Mouse (Mus musculus): ENCODE results near the gene Itga3. TPM values are rescaled to one million over a fixed set of nuclear protein-coding genes. Genes with fewer than 3 reads are reported as not detected.

Itga3 gene
- polyA plus RNA-seq, 1 experiment from 2014 or later = 10.2 TPM

DNA sequence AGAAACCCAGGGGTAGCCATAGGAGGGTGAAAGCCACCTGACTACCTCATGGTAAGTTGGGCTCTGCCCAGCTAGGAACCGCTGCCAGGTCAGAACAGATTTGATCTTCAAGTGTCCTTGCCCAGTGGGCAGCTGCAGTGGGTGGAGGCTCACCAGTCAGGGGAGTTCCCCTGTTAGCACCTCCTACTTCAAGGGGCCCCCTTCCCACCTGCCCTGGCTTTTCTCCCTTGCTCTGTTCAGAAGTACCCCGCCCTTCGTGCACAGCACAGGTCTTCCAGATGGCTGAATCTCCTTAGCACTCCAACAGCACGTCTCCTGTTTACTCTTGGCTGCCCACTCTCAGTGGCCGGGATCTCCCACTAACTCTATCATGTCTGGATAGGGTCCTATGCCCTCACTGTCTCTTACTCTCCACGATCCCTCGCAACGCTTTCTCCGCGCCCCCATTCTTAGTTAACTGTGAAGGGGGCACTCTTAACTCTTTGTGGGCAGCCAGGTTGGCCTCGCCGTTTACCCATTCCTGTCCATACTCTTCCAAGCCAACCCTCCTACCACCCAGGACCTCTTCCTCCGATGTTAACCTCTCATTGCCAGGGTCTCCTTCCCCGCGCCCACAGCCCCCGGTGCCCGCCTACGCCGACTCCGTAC lies 36.0 kb downstream of the Itga3 start:
- Histone ChIP-seq H3K36me3 (peaks cover 53% of the 10 kb centered on the region), H3K4me2 (peak overlapping the region; percentile 74), H3K27me3 (replicated peaks) (peaks cover 9% of the 10 kb centered on the region; the same call in 1 of the 2 replicates), H3K9ac (peak overlapping the region; percentile 90), H3K27ac (replicated peaks) (peak overlapping the region; percentile 84), H3K9me3 (no peaks in the 10 kb centered on the region), H3K4me3 (peak overlapping the region; percentile 73), H3K4me1 (peaks cover 19% of the 10 kb centered on the region)
- peak; percentile 43 for ATAC-seq (ENCODE audit: extremely low read depth, insufficient number of reproducible peaks, low FRiP score, low TSS enrichment)
- 1% methylated on average over 20 of the region's 20 CpGs for WGBS

DNA sequence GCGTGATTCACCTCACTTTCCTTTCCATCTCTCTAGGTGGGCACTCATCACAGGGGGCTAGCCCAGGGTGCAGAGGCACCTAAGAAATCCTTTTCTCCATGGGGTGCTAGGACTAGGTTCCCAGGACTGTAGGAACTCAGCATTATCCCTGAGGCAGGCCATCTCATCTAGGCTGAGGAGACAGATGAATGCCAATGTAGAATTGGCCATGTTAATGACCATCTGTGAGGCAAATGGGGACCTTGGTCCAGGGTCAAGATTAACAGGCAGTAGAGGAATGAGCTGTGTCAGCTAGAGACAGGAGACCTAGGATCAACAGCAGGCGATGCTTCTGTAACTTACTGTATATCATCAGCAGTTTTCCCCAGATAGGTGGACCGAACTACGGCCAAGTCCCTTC lies 36.8 kb downstream of the Itga3 start:
- Histone ChIP-seq H3K4me3 (peak overlapping the region; percentile 73), H3K9ac (peak overlapping the region; percentile 90)

DNA sequence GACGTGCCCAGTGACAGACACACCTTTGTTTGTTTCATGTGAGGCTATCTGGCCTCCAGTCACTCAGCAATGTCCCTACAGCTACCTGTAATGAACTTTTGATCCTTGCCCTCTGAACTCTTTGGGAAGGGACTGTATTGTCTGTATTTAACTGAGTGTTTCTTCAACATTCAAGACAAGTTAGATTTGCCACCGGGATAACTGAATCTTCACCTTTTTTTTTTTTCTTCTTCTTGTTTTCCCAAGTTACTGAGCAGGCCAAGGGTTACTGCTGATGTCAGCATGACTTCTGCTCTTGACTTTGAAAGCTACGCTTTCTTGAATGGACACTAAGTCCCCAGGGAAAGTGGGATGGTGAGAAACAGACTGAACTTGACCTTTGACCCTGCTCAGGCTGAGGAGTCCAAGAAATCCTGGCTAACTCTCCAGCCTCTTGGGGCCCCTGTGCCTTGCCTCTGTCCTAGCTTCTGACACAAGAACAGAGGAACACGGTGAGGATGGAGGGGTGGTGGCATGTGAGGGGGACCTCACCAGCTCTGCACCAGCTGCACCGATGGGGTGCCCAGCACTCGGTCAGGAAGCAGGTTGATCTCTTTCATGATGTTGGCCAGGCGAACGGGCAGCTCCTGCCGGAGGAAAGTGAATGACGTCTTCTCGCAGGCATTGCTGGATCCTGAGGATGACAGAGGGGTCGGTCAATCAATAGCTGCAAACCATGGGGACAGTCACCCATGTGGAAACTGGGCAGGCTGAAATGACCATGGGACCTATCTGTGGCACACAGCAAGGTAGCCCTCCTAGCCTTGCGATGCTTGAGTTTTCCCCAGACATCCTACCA lies 37.6 kb downstream of the Itga3 start:
- H3K36me3 ChIP-seq = peaks cover 50% of the 10 kb centered on the region
- peaks cover 14% of the 10 kb centered on the region for H3K27me3 ChIP-seq (replicated peaks)
- H3K4me1 ChIP-seq = peaks cover 29% of the 10 kb centered on the region
- H3K9me3 ChIP-seq = no peaks in the 10 kb centered on the region
- 81% methylated on average over 13 of the region's 13 CpGs for WGBS
- no peak overlapping the region for H3K27ac ChIP-seq (replicated peaks)
- peak overlapping the region; percentile 73; the same call in 1 of the 2 replicates for H3K4me3 ChIP-seq
- no peak for ATAC-seq (ENCODE audit: extremely low read depth, insufficient number of reproducible peaks, low FRiP score, low TSS enrichment)
- H3K9ac ChIP-seq = no peak overlapping the region; the same call in 1 of the 2 replicates
- H3K4me2 ChIP-seq = no peak overlapping the region; the same call in 1 of the 2 replicates

More for the DNA sequence above, 36.8 kb downstream of the Itga3 start:
- ATAC-seq (ENCODE audit: extremely low read depth, insufficient number of reproducible peaks, low FRiP score, low TSS enrichment) = no peak
- peaks cover 53% of the 10 kb centered on the region for H3K36me3 ChIP-seq
- WGBS = 81% methylated on average over 4 of the region's 4 CpGs
- no peaks in the 10 kb centered on the region for H3K9me3 ChIP-seq
- peaks cover 10% of the 10 kb centered on the region; the same call in 1 of the 2 replicates for H3K27me3 ChIP-seq (replicated peaks)
- peak overlapping the region; percentile 84 for H3K27ac ChIP-seq (replicated peaks)
- peak overlapping the region; percentile 74 for H3K4me2 ChIP-seq
- H3K4me1 ChIP-seq = peaks cover 22% of the 10 kb centered on the region

GRCm38 (mm10) chr11:95038156-95038817 lies 38.3 kb downstream of the Itga3 start:
- ATAC-seq (ENCODE audit: extremely low read depth, insufficient number of reproducible peaks, low FRiP score, low TSS enrichment) = no peak

GRCm38 (mm10) chr11:95037306-95037705 lies 39.3 kb downstream of the Itga3 start:
- Histone ChIP-seq H3K9ac (no peak overlapping the region), H3K4me1 (peaks cover 39% of the 10 kb centered on the region), H3K36me3 (peaks cover 50% of the 10 kb centered on the region), H3K27ac (replicated peaks) (no peak overlapping the region), H3K9me3 (no peaks in the 10 kb centered on the region), H3K4me2 (no peak overlapping the region), H3K27me3 (replicated peaks) (peaks cover 19% of the 10 kb centered on the region), H3K4me3 (no peak overlapping the region)
- WGBS = 57% methylated on average over 6 of the region's 6 CpGs
- ATAC-seq (ENCODE audit: extremely low read depth, insufficient number of reproducible peaks, low FRiP score, low TSS enrichment) = no peak

More at GRCm38 (mm10) chr11:95038156-95038817, 38.3 kb downstream of the Itga3 start:
- Histone ChIP-seq H3K27ac (replicated peaks) (no peak overlapping the region), H3K4me2 (no peak overlapping the region), H3K27me3 (replicated peaks) (peaks cover 19% of the 10 kb centered on the region), H3K4me1 (peaks cover 37% of the 10 kb centered on the region), H3K36me3 (peaks cover 50% of the 10 kb centered on the region), H3K9ac (no peak overlapping the region), H3K4me3 (no peak overlapping the region), H3K9me3 (no peaks in the 10 kb centered on the region)
- 77% methylated on average over 14 of the region's 14 CpGs for WGBS

DNA sequence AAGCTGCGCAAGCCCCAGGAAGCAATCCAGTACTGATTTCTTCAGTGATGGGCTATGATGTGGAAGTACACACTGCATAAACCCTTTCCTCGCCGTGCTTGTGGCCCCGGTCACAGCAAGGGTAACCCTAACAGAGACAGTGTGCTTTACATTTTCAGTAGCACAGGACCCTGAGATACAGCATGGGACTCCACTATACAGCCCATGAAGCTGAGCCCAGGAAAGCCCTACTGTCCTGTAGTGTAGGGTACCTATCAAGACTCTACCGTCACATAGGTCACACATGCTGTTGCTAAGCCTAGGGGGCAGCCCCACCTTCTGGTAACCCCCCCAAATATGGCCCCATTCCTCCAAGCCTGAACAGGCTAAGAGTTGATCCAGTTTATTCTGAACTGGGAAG lies 40.1 kb downstream of the Itga3 start:
- no peak for ATAC-seq (ENCODE audit: extremely low read depth, insufficient number of reproducible peaks, low FRiP score, low TSS enrichment)
- WGBS = 88% methylated on average over 5 of the region's 5 CpGs
- peaks cover 33% of the 10 kb centered on the region for H3K4me1 ChIP-seq
- H3K9me3 ChIP-seq = no peaks in the 10 kb centered on the region
- H3K27me3 ChIP-seq (replicated peaks) = peaks cover 19% of the 10 kb centered on the region
- H3K4me3 ChIP-seq = no peak overlapping the region
- H3K27ac ChIP-seq (replicated peaks) = no peak overlapping the region
- H3K4me2 ChIP-seq = no peak overlapping the region
- H3K9ac ChIP-seq = no peak overlapping the region
- peaks cover 58% of the 10 kb centered on the region for H3K36me3 ChIP-seq

DNA sequence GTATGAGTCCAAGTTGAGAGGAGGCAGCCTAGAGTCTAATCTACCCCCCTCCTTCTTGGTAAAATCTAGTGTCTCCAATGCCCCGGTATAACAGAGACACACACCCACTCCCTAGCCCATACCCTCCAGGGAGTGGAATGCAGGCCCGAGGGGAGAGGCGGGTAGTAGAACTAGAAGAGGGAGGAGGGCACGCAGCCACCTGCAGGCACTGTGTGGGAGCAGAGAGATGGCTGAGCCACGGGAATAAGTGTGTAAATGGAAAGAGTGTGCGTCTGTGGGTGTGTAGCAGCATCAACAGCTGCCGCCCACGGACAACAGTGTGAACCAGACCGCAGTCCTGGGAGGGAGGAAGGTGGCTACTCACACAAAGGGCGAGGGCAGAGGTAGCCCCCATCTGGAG lies 41.7 kb downstream of the Itga3 start:
- H3K9ac ChIP-seq = peak overlapping the region; percentile 19; the same call in 1 of the 2 replicates
- 62% methylated on average over 10 of the region's 10 CpGs for WGBS
- H3K9me3 ChIP-seq = no peaks in the 10 kb centered on the region
- no peak overlapping the region for H3K4me2 ChIP-seq
- peaks cover 19% of the 10 kb centered on the region for H3K27me3 ChIP-seq (replicated peaks)
- H3K36me3 ChIP-seq = peaks cover 70% of the 10 kb centered on the region
- no peak overlapping the region for H3K27ac ChIP-seq (replicated peaks)
- peaks cover 24% of the 10 kb centered on the region for H3K4me1 ChIP-seq
- no peak overlapping the region for H3K4me3 ChIP-seq
- no peak for ATAC-seq (ENCODE audit: extremely low read depth, insufficient number of reproducible peaks, low FRiP score, low TSS enrichment)

DNA sequence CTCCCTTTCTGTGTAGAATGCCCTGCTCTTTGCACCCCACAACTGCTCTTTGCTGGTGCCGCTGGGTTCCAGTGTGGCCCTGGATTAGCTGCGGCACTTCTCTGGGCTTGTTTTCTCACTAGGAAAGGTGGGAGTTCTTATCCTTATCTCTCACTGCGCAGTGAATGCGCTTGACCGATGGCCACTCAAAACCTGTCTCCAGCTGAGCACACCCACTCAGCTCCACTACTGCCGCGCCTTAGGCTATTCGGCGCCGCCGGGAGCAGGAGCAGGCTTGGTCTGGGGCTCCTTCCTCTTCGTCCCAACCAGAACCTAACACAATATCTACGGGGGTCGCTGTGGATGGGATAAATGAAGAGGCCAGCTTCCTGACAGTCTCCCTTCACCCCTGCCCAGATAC lies 43.0 kb downstream of the Itga3 start:
- Histone ChIP-seq H3K4me1 (peaks cover 20% of the 10 kb centered on the region), H3K27me3 (replicated peaks) (peaks cover 22% of the 10 kb centered on the region), H3K36me3 (peaks cover 74% of the 10 kb centered on the region), H3K9me3 (no peaks in the 10 kb centered on the region), H3K4me3 (no peak overlapping the region), H3K9ac (peak overlapping the region; percentile 12; the same call in 1 of the 2 replicates), H3K4me2 (peak overlapping the region; percentile 33), H3K27ac (replicated peaks) (no peak overlapping the region)
- no peak for ATAC-seq (ENCODE audit: extremely low read depth, insufficient number of reproducible peaks, low FRiP score, low TSS enrichment)
- WGBS = 20% methylated on average over 14 of the region's 14 CpGs

GRCm38 (mm10) chr11:95032945-95033344 lies 43.7 kb downstream of the Itga3 start:
- Histone ChIP-seq H3K27me3 (replicated peaks) (peaks cover 22% of the 10 kb centered on the region), H3K4me3 (no peak overlapping the region), H3K27ac (replicated peaks) (no peak overlapping the region), H3K4me2 (peak overlapping the region; percentile 33), H3K9ac (0 out of 2 replicates have a peak overlapping the region, but pooled peaks have one; percentile 12), H3K4me1 (peaks cover 20% of the 10 kb centered on the region), H3K36me3 (peaks cover 74% of the 10 kb centered on the region), H3K9me3 (no peaks in the 10 kb centered on the region)
- ATAC-seq (ENCODE audit: extremely low read depth, insufficient number of reproducible peaks, low FRiP score, low TSS enrichment) = no peak
- WGBS = 32% methylated on average over 6 of the region's 6 CpGs

GRCm38 (mm10) chr11:95027850-95028470 lies 48.6 kb downstream of the Itga3 start:
- 0 out of 2 replicates have a peak, but pooled peaks cover 3% of the 10 kb centered on the region for H3K27me3 ChIP-seq (replicated peaks)
- no peak overlapping the region for H3K27ac ChIP-seq (replicated peaks)
- H3K9me3 ChIP-seq = no peaks in the 10 kb centered on the region
- peak overlapping the region; percentile 40; the same call in 1 of the 2 replicates for H3K9ac ChIP-seq
- H3K4me3 ChIP-seq = no peak overlapping the region
- H3K4me1 ChIP-seq = peaks cover 5% of the 10 kb centered on the region; the same call in 1 of the 2 replicates
- H3K36me3 ChIP-seq = peaks cover 86% of the 10 kb centered on the region
- WGBS = 41% methylated on average over 13 of the region's 13 CpGs
- no peak for ATAC-seq (ENCODE audit: extremely low read depth, insufficient number of reproducible peaks, low FRiP score, low TSS enrichment)
- no peak overlapping the region for H3K4me2 ChIP-seq
